Mouse (Mus musculus): ENCODE results near the gene Krt32. TPM values are rescaled to one million over a fixed set of nuclear protein-coding genes. Genes with fewer than 3 reads are reported as not detected.
A peak's percentile ranks its signal among the peaks of the same experiment; 100 is the strongest.

Gene Krt32
- polyA plus RNA-seq, 1 experiment, result not detected

- no peak for TF ChIP-seq CEBPB (IDR thresholded peaks at IDR 0.05; ENCODE audit: insufficient read depth, poor library complexity, severe bottlenecking)
- no peak for TF ChIP-seq E2F4 (IDR thresholded peaks at IDR 0.05; ENCODE audit: insufficient read depth)
- TF ChIP-seq MAX (IDR thresholded peaks at IDR 0.05; ENCODE audit: low read depth), result no peak
- no peak for TF ChIP-seq POLR2A (IDR thresholded peaks at IDR 0.05; ENCODE audit: insufficient read length, low read depth)
- no peak for TF ChIP-seq USF1 (IDR thresholded peaks at IDR 0.05; ENCODE audit: low read depth)
- TF ChIP-seq MYOD1 (IDR thresholded peaks at IDR 0.05; ENCODE audit: control insufficient read depth in 1 of 3, insufficient read length in 2 of 3, low read depth in 2 of 3), result no peak
- no peak for TF ChIP-seq SRF (IDR thresholded peaks at IDR 0.05; ENCODE audit: control insufficient read depth, insufficient read length, low read depth)
- TF ChIP-seq TCF3 (IDR thresholded peaks at IDR 0.05; ENCODE audit: insufficient read length, low read depth), result no peak
- no peak for TF ChIP-seq TCF12 (IDR thresholded peaks at IDR 0.05; ENCODE audit: insufficient read depth, poor library complexity, severe bottlenecking)
- TF ChIP-seq REST (IDR thresholded peaks at IDR 0.05; ENCODE audit: insufficient read depth, insufficient read length), result no peak
- H3K27me3 ChIP-seq (ENCODE audit: control insufficient read depth, insufficient read depth, insufficient read length), result no peaks in the 10 kb centered on the region
- H3K36me3 ChIP-seq (ENCODE audit: control insufficient read depth, insufficient read depth), result no peaks in the 10 kb centered on the region
- H3ac ChIP-seq (ENCODE audit: control insufficient read depth, insufficient read length), result no peak overlapping the region
- no peak overlapping the region for H3K4me3 ChIP-seq
- no peaks in the 10 kb centered on the region for H3K79me2 ChIP-seq (ENCODE audit: control insufficient read depth, insufficient read depth)
- H3K4me2 ChIP-seq (ENCODE audit: low read depth), result no peak overlapping the region
Measured at GRCm38 (mm10) chr11:100058875-100059274, 29.2 kb downstream of the Krt32 start.

GRCm38 (mm10) chr11:100055686-100056655 is 32.1 kb downstream of the Krt32 start:
- H3K79me2 ChIP-seq (ENCODE audit: control insufficient read depth, insufficient read depth), result no peaks in the 10 kb centered on the region
- H3K27me3 ChIP-seq (ENCODE audit: control insufficient read depth, insufficient read depth, insufficient read length), result no peaks in the 10 kb centered on the region
- H3K4me2 ChIP-seq (ENCODE audit: low read depth), result peak overlapping the region; percentile 73

GRCm38 (mm10) chr11:100050451-100050850 is 37.6 kb downstream of the Krt32 start, which contains the start of gene Krt31:
Krt31 (minus strand) TSS chr11:100050551.
- Histone ChIP-seq H3K79me2 (ENCODE audit: control insufficient read depth, insufficient read depth) (no peaks in the 10 kb centered on the region), H3K4me3 (no peak within 1 kb of the TSS), H3K27me3 (ENCODE audit: control insufficient read depth, insufficient read depth, insufficient read length) (no peaks in the 10 kb centered on the region), H3K36me3 (ENCODE audit: control insufficient read depth, insufficient read depth) (no peaks in the 10 kb centered on the region), H3ac (ENCODE audit: control insufficient read depth, insufficient read length) (no peak within 1 kb of the TSS), H3K4me2 (ENCODE audit: low read depth) (no peak within 1 kb of the TSS)
- TF ChIP-seq TCF12 (IDR thresholded peaks at IDR 0.05; ENCODE audit: insufficient read depth, poor library complexity, severe bottlenecking), result no peak
- TF ChIP-seq MAX (IDR thresholded peaks at IDR 0.05; ENCODE audit: low read depth), result no peak
- TF ChIP-seq MYOG (IDR thresholded peaks at IDR 0.05; ENCODE audit: control insufficient read depth in 1 of 3, insufficient read depth in 1 of 3, insufficient read length in 2 of 3, low read depth in 2 of 3), result no peak
- TF ChIP-seq MYOD1 (IDR thresholded peaks at IDR 0.05; ENCODE audit: control insufficient read depth in 1 of 3, insufficient read length in 2 of 3, low read depth in 2 of 3), result no peak
- no peak for TF ChIP-seq SRF (IDR thresholded peaks at IDR 0.05; ENCODE audit: control insufficient read depth, insufficient read length, low read depth)
- no peak for TF ChIP-seq POLR2AphosphoS2 (IDR thresholded peaks at IDR 0.05; ENCODE audit: insufficient read length, low read depth)

More at GRCm38 (mm10) chr11:100055686-100056655, 32.1 kb downstream of the Krt32 start:
- Histone ChIP-seq H3K4me3 (no peak overlapping the region), H3ac (ENCODE audit: control insufficient read depth, insufficient read length) (no peak overlapping the region), H3K36me3 (ENCODE audit: control insufficient read depth, insufficient read depth) (no peaks in the 10 kb centered on the region)
- TF ChIP-seq TCF12 (IDR thresholded peaks at IDR 0.05; ENCODE audit: insufficient read depth, poor library complexity, severe bottlenecking) (peak; percentile 65), MYOD1 (IDR thresholded peaks at IDR 0.05; ENCODE audit: control insufficient read depth in 1 of 3, insufficient read length in 2 of 3, low read depth in 2 of 3) (peak; percentile 14 to 86 (median 71)), SRF (IDR thresholded peaks at IDR 0.05; ENCODE audit: control insufficient read depth, insufficient read length, low read depth) (peak; percentile 82), REST (IDR thresholded peaks at IDR 0.05; ENCODE audit: insufficient read depth, insufficient read length) (no peak), MYOG (IDR thresholded peaks at IDR 0.05; ENCODE audit: control insufficient read depth in 1 of 3, insufficient read depth in 1 of 3, insufficient read length in 2 of 3, low read depth in 2 of 3) (peak; percentile 40 to 91 (median 88)), POLR2AphosphoS2 (IDR thresholded peaks at IDR 0.05; ENCODE audit: insufficient read length, low read depth) (no peak)

- no peak overlapping the region for H3K4me3 ChIP-seq
- H3K79me2 ChIP-seq (ENCODE audit: control insufficient read depth, insufficient read depth), result no peaks in the 10 kb centered on the region
- no peak overlapping the region for H3ac ChIP-seq (ENCODE audit: control insufficient read depth, insufficient read length)
- H3K27me3 ChIP-seq (ENCODE audit: control insufficient read depth, insufficient read depth, insufficient read length), result no peaks in the 10 kb centered on the region
- TF ChIP-seq USF1 (IDR thresholded peaks at IDR 0.05; ENCODE audit: low read depth) (no peak), POLR2AphosphoS2 (IDR thresholded peaks at IDR 0.05; ENCODE audit: insufficient read length, low read depth) (no peak), POLR2A (IDR thresholded peaks at IDR 0.05; ENCODE audit: insufficient read length, low read depth) (no peak), MAX (IDR thresholded peaks at IDR 0.05; ENCODE audit: low read depth) (no peak), MYOD1 (IDR thresholded peaks at IDR 0.05; ENCODE audit: control insufficient read depth in 1 of 3, insufficient read length in 2 of 3, low read depth in 2 of 3) (no peak), E2F4 (IDR thresholded peaks at IDR 0.05; ENCODE audit: insufficient read depth) (no peak)
- no peak overlapping the region for H3K4me2 ChIP-seq (ENCODE audit: low read depth)
- no peaks in the 10 kb centered on the region for H3K36me3 ChIP-seq (ENCODE audit: control insufficient read depth, insufficient read depth)
Measured at GRCm38 (mm10) chr11:100047193-100047592, 40.8 kb downstream of the Krt32 start.

- H3K79me2 ChIP-seq (ENCODE audit: control insufficient read depth, insufficient read depth), result no peaks in the 10 kb centered on the region
- H3K4me2 ChIP-seq (ENCODE audit: low read depth), result peak overlapping the region; percentile 33
- H3K27me3 ChIP-seq (ENCODE audit: control insufficient read depth, insufficient read depth, insufficient read length), result no peaks in the 10 kb centered on the region
- TF ChIP-seq USF1 (IDR thresholded peaks at IDR 0.05; ENCODE audit: low read depth) (no peak), CEBPB (IDR thresholded peaks at IDR 0.05; ENCODE audit: insufficient read depth, poor library complexity, severe bottlenecking) (no peak), POLR2A (IDR thresholded peaks at IDR 0.05; ENCODE audit: insufficient read length, low read depth) (no peak), MYOG (IDR thresholded peaks at IDR 0.05; ENCODE audit: control insufficient read depth in 1 of 3, insufficient read depth in 1 of 3, insufficient read length in 2 of 3, low read depth in 2 of 3) (peak; percentile 77 to 93 (median 93)), TCF3 (IDR thresholded peaks at IDR 0.05; ENCODE audit: insufficient read length, low read depth) (peak; percentile 70), MYOD1 (IDR thresholded peaks at IDR 0.05; ENCODE audit: control insufficient read depth in 1 of 3, insufficient read length in 2 of 3, low read depth in 2 of 3) (peak; percentile 65 to 97 (median 85)), MAX (IDR thresholded peaks at IDR 0.05; ENCODE audit: low read depth) (no peak)
- H3K36me3 ChIP-seq (ENCODE audit: control insufficient read depth, insufficient read depth), result no peaks in the 10 kb centered on the region
- H3ac ChIP-seq (ENCODE audit: control insufficient read depth, insufficient read length), result no peak overlapping the region
- no peak overlapping the region for H3K4me3 ChIP-seq
Measured at GRCm38 (mm10) chr11:100046303-100046866, 41.6 kb downstream of the Krt32 start.

Data from myocyte (in vitro differentiated cells).